Mouse (Mus musculus): ENCODE results near the gene Muc13.

GRCm38 (mm10) chr16:33746074-33746676 is 47.7 kb upstream of the Muc13 start:
- TF ChIP-seq CTCF (IDR thresholded peaks at IDR 0.05; ENCODE audit: borderline replicate concordance, extremely low read depth, insufficient read depth, insufficient read length) (no peak), POLR2A (IDR thresholded peaks at IDR 0.05; ENCODE audit: borderline replicate concordance, extremely low read depth, insufficient read depth, insufficient read length, poor library complexity, severe bottlenecking) (no peak)
